Mouse (Mus musculus) liver, embryonic 14.5 days (tissue): ENCODE results near the gene Gm17509.

Experiments used
- CTCF ChIP-seq: IDR thresholded peaks from 2 replicates; pipeline ENCODE4 v1.5.1; 2016; ENCODE audit warnings: antibody characterized with exemption, low read depth, control low read depth
- EP300 ChIP-seq: IDR thresholded peaks from 2 replicates; pipeline ENCODE4 v1.6.1; 2016; ENCODE audit warnings: antibody characterized with exemption, low read depth

- no peak for TF ChIP-seq CTCF
- TF ChIP-seq EP300 = no peak
Observed at GRCm38 (mm10) chr13:117208236-117208635, 12.6 kb downstream of the Gm17509 start, which contains the start of gene Emb.
